Mouse (Mus musculus) small intestine, adult 2 months (tissue): ENCODE data around the gene Sema6b.

Experiments
- CTCF ChIP-seq: fragments of 200-500 bp; IDR thresholded peaks from 2 replicates; pipeline ENCODE4 v1.5.1; 2012; ENCODE audit warnings: low read depth, mild to moderate bottlenecking, control low read depth, inconsistent platforms, low read length, moderate library complexity, mixed read lengths; ENCODE audit not compliant: insufficient replicate concordance, insufficient read length; ENCODE audit errors: extremely low read depth
- POLR2A ChIP-seq: fragments of 200-500 bp; IDR thresholded peaks from 2 replicates; pipeline ENCODE4 v1.6.1; 2012; ENCODE audit warnings: low read depth, mild to moderate bottlenecking, control low read depth, inconsistent platforms, low read length, moderate library complexity

GRCm38 (mm10) chr17:56107736-56108135, 32.4 kb downstream of the Sema6b start:
- TF ChIP-seq CTCF (no peak), POLR2A (no peak)
